Mouse (Mus musculus) adrenal gland, postnatal 25 days (tissue): ENCODE measurements around the gene Has3. TPM values are rescaled to one million over a fixed set of nuclear protein-coding genes. Genes with fewer than 3 reads are reported as not detected.
"Not testable (repeated sequence)": the region's sequence is repeated elsewhere in the genome, so short reads cannot be mapped to it uniquely, and the experiment has no call there.

Source experiments
- DNase-seq: peaks from one replicate; pipeline ENCODE4 v3.0.0; 2021; ENCODE audit warnings: mixed read lengths
- long read RNA-seq: library from polyadenylated mRNA; stranded (forward); transcript quantifications from one replicate; pipeline ENCODE4 v2.0.0, GENCODE M21; 2021
- total RNA-seq: library from RNA; stranded (reverse); gene quantifications from 2 replicates; pipeline ENCODE4 v1.2.3, GENCODE M21; 2021

Has3 gene
- total RNA-seq: 0.33 and 0.55 TPM in 2 replicates
- long read RNA-seq, partial matches to known transcripts: 0 of 1 reads
- long read RNA-seq, other reads (novel, unspliced or antisense): 1 of 1 reads

GRCm38 (mm10) chr8:106870051-106870450 is at the start of gene Has3:
Has3 (plus strand) TSS chr8:106870242.
- DNase-seq: no peak

GRCm38 (mm10) chr8:106820553-106821515 is 49.2 kb upstream of the Has3 start:
- no peak for DNase-seq

- DNase-seq: no peak
Measured at GRCm38 (mm10) chr8:106828921-106829320, 41.1 kb upstream of the Has3 start.

DNA sequence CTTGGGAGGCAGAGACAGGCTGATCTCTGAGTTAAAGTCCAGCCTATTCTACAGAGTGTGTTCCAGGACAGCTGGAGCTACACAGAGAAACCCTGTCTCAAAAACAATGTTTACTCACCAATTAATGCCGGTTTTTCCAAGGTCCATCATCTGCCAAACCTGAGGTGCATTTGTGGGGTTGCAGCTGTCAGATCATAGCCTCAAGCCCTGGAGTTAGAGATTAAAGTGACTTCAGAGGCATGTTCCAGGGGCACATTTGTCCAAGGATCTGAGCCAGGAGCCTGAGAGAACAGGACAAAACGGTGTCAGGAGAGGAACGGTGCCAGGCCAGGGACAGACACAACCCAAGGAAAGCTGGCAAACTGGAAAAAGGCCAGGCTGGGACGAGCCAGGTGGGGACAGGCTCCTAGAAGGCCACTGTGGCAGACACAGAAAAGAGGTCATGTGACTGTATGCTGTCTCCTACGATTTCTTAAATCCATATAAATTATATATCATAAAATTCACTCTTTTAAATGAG is 40.5 kb upstream of the Has3 start:
- DNase-seq: peak; percentile 20

DNA sequence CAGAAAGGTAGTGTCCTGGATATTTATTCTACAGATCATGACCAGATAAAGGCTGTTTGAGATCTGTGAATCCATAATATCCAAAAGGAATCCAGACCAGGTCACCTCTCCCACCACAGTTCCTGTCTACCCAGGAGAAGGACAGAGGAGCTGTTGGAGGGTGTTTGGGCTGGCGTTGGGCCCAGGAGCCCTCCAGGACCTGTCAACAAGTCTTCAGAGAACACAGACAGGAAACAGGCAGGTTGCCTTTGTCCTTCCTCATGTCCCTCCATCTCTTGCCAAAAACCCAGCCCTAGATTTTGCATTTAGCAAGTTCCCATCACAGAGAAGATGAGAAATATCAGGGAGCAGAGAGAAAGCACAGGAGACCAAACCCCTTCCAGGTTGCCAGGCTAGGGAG is 35.1 kb upstream of the Has3 start:
- DNase-seq: no peak

DNA sequence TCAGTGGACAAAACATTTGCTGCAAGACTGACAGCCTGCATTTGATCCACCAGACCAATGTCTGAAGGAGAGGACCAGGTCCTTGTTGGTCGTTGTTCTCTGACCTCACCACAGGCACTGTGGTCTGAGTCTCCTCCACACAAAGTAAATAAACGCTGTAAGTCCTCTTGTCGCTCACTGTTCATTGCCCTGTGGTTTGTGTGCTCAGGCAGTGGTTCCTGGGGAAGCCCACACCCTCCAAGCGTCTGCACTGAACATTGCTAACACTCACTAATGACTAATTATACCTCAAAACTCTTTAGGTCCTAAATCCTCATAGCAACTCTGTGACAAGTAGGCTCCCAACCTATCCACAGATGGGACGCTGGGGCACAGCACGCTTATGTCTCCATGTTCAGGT is 33.5 kb upstream of the Has3 start:
- no peak for DNase-seq

DNA sequence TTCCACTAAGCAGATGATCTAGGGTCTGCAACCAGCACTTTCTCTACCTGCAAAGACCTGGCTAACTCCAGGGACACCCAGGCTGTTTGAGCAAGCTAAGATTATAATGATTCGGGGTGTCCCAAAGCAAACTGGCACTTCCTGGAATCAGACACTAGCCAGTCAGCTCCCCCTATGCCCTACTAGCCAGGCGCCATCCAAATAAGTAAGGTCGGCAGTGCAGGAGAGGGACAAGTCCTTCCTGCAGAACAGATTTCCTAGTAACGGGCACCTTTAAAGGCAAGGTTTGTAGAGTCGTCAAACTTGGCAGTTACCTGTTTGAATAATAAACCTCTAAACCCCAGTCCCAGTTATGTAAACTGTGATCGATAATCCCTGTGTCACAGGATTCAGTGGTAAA is 31.2 kb upstream of the Has3 start:
- DNase-seq: no peak

DNA sequence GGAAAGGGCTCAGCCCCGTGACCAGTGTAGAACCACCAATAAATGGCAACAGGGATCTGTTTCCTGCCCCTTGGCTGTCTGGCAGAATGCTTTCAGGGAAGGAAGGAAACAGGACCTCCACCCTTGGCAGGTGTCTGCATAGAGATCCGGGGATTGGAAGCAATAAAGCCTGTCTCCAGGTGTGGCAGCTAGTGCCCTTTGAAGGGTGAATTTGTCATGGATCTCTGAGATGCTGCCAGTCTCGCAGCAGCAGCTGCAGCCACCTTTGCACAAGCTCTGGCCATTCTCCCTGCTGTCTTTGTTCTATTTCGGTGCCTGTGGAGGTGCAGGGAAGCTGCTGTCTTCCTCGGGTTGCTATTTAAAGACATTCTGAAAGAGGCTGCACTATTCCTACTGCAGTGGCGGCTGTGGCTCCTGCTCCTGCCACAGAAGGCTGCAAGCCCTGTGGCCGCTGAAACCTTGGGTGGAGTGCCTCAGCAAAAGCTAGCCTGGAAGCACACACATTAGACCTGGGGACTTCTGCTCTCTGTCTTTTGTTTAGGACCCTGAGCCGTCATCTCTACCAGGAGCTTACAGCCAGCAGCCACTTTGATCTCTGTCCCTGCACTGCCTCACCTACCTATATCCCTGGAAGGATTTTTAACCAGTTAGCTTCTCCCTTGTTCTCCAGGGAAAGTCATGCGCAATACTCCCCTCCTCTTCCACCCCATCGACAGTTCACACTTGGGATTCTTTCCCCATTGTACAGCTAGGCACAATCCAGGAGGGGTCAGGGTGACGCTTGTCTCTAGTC is 30.6 kb upstream of the Has3 start:
- no peak for DNase-seq

GRCm38 (mm10) chr8:106850034-106850433 is 20.0 kb upstream of the Has3 start:
- DNase-seq: no peak

DNA sequence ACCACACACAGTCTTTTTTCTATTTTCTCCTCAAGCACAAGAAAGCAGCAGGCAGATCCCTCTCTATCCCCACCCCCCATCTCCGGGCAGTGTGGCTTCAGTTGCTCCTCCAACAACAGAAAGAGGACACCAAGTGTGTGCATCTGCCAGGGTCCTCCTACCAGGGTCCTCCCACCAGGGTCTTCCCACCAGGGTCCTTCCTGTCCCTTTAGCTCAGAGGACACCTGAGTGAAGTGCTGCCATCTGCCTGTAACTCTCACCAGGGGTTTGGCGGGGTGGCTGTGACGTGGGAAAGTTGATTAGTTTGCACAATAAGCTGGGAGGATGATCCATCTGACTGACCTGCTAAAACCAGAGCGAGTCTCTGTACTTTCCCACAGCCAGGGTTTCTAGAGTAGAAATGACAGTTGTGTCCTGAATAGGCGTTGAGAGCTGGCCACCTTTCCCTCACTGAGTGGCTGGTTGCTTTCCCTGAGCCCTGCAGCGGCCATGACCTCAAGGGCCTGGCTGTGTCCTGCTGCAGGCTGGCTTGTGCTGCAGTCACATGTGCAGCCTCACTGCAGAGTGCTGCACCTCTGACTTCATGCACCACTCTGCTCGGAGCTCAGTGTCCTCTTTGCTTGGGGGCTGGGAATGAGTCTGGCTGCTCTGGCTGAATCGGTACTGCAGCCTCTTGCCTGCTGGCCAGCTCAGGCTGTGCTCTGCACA is 15.4 kb upstream of the Has3 start:
- DNase-seq: peak; percentile 36

DNA sequence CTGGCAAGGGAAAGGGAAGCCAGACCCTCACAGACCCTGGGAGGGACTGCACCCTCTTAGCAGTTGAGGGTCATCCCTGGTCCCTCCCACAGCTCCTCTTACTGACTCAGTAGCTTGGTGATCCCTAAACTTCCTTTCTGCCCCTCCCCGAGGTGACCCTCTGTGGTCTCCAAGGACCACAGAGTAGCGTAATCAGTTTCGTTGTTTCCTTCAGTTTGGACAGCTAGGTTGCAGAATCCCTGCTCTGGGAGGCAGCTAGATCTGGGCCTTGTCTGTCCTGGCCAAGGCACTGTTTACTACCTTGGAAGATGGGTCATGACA is 14.8 kb upstream of the Has3 start:
- no peak for DNase-seq

GRCm38 (mm10) chr8:106862845-106863244 is 7.2 kb upstream of the Has3 start:
- no peak for DNase-seq

GRCm38 (mm10) chr8:106865354-106865753 is 4.7 kb upstream of the Has3 start:
- no peak for DNase-seq

GRCm38 (mm10) chr8:106870537-106871327 is 690 bp downstream of the Has3 start:
- DNase-seq: peak; percentile 78

DNA sequence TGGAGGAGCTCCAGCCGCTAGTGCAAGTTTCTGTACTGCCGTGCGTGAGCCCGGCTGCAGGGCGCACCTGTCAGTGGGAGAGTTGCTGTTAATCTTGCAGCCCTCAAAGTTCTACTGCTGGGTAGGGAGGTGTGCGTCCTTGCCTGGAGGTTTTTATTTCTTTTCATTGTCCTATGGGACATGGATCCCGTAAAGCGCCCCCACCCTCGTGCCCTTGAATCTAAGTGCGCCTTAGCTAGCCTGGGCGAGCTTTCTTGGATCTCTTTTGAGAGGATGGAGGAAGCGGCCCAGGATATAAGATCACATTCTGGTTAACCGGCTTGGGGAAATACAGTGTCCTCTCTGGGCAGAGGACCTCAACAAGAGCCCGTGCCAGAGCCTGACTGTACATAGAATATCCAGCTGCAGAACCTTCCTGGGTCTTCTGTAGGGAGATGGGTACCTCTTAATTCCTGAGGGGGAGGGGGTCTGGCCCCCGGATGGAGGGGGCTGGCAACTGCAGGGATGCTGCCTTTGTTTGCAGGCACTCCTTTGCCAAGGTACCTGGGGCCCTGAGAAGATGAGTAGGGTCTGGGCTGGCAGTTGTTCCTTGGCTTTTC is 1.4 kb downstream of the Has3 start:
- DNase-seq: peak; percentile 20

GRCm38 (mm10) chr8:106871931-106872371 is 1.9 kb downstream of the Has3 start:
- peak; percentile 73 for DNase-seq

DNA sequence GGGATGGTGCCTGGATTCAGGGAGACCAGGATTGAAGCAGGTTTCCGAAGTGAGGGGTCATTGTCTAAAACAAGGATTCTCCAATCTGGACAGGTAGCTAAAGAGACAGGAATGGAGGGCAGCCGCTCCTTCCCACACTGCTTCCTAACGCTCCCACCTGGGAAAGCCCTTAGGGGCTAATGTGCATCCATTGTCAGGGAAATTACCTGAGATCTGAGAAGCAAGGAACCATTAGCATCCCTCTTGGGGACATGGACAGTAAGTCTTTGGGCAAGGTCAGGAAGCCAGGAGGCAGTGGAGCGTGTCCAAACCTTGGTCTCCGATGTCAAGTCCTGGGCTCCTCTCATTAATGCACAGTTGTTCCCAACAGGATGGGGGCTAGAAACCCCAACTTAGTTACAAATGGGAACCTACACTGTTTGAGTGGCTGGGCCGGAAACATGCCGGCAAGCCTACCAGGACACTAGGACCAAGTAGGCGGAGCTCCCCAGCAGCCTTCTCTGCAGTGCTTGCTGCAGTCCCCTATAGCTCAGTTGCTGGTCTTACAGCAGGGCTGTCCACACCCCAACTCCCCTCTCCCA is 2.5 kb downstream of the Has3 start:
- DNase-seq: no peak

- DNase-seq: no peak
Measured at GRCm38 (mm10) chr8:106880121-106880707, 10.2 kb downstream of the Has3 start.

GRCm38 (mm10) chr8:106884094-106884493 is 14.1 kb downstream of the Has3 start:
- DNase-seq: not testable (repeated sequence)

GRCm38 (mm10) chr8:106884826-106885400 is 14.9 kb downstream of the Has3 start:
- not testable (repeated sequence) for DNase-seq
